Mouse (Mus musculus) liver, embryonic 16.5 days (tissue): ENCODE results near the gene Lmbr1l. TPM values are rescaled to one million over a fixed set of nuclear protein-coding genes. Genes with fewer than 3 reads are reported as not detected.

Experiments used
- ATAC-seq: fragments of 200-750 bp; cut with Nextera tagmentation; 2 replicates; pipeline ENCODE4 v1.8.0; 2017; ENCODE audit warnings: low read depth, mild to moderate bottlenecking, moderate number of reproducible peaks, moderate library complexity
- H3K27ac ChIP-seq: fragments of 300-500 bp; sonication (generic); 2 replicates; pipeline ENCODE4 v1.5.1; 2014; ENCODE audit warnings: mild to moderate bottlenecking, low read length
- H3K27me3 ChIP-seq: fragments of 300-500 bp; sonication (generic); 2 replicates; pipeline ENCODE4 v1.6.1; 2014; ENCODE audit warnings: low read depth, low read length, mixed read lengths; ENCODE audit not compliant: control insufficient read depth, insufficient read depth
- H3K36me3 ChIP-seq: fragments of 300-500 bp; sonication (generic); 2 replicates; pipeline ENCODE4 v1.6.1; 2014; ENCODE audit warnings: mild to moderate bottlenecking; ENCODE audit not compliant: control insufficient read depth, insufficient read depth
- H3K4me1 ChIP-seq: fragments of 300-500 bp; sonication (generic); 2 replicates; pipeline ENCODE4 v1.6.1; 2014; ENCODE audit warnings: low read depth, low read length, mixed read lengths; ENCODE audit not compliant: control insufficient read depth
- H3K4me2 ChIP-seq: fragments of 300-500 bp; sonication (generic); 2 replicates; pipeline ENCODE4 v1.6.1; 2014; ENCODE audit warnings: low read depth, low read length, mixed read lengths
- H3K4me3 ChIP-seq: fragments of 300-500 bp; sonication (generic); 2 replicates; pipeline ENCODE4 v1.5.1; 2014; ENCODE audit warnings: low read depth, mild to moderate bottlenecking, low read length
- H3K9ac ChIP-seq: fragments of 300-500 bp; sonication (generic); 2 replicates; pipeline ENCODE4 v1.6.1; 2014; ENCODE audit warnings: low read depth, low read length
- H3K9me3 ChIP-seq: fragments of 300-500 bp; sonication (generic); replicated peaks from 2 replicates; pipeline ENCODE4 v1.6.1; 2016; ENCODE audit warnings: low read length; ENCODE audit not compliant: control insufficient read depth
- WGBS: fragments of 180-500 bp; shearing (Covaris S2); extraction: QIAGEN DNeasy Blood & Tissue Kit; methylation state at CpG from one replicate; pipeline ENCODE4 v1.1.7; 2014; ENCODE audit not compliant: insufficient replicate concordance; 5-methylcytosine and 5-hydroxymethylcytosine counted together
- polyA plus RNA-seq: library from polyadenylated mRNA; unstranded; fragments of >200 nt; fragmentation: Nextera tagmentation; extraction: Ambion mirVana; gene quantifications from 2 replicates; pipeline ENCODE4 v1.2.1, GENCODE M21; 2015

Gene Lmbr1l
- polyA plus RNA-seq, 1 experiment from 2014 or later = 4.4 TPM

DNA sequence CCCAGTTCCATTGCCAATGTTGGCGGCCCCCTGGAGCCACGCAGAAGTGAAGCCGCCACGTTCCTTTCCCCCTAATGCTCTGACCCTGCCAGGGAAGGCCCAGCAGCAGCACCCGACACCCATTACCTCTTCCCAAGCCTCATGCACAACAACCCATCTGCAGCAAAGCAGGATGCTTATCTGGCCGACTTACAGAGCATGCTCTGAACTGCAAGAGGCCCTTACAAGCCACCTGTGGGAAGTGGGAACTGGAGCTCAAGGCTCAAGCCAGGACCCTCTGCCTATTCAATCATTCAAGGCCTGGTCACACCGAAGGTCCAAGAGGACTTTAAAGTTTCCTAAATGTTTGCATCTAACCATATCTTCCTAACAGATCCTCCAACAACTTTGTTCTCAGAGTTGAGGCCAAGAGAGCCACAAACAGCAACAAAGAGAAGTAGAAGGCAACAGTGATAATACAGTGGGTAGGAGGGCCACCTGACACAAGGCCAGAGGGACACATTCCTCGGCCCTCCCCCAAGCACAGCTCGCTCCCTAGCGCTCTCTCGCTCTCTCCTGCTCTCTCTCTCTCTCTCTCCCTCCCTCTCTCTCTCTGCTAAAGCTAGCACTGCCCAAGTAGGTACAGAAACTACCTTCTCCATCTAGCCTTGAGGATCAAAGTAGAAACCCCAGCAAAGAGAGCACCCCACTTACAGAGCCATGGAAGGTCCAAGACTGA lies 49.5 kb downstream of the Lmbr1l start:
- Histone ChIP-seq H3K4me1 (peaks cover 44% of the 10 kb centered on the region), H3K4me2 (peak overlapping the region; percentile 91), H3K4me3 (peak overlapping the region; percentile 95), H3K27me3 (no peaks in the 10 kb centered on the region), H3K9ac (peak overlapping the region; percentile 98), H3K27ac (peak overlapping the region; percentile 92), H3K9me3 (no peaks in the 10 kb centered on the region), H3K36me3 (peaks cover 31% of the 10 kb centered on the region)
- WGBS = 27% methylated on average over 11 of the region's 11 CpGs
- no peak for ATAC-seq

DNA sequence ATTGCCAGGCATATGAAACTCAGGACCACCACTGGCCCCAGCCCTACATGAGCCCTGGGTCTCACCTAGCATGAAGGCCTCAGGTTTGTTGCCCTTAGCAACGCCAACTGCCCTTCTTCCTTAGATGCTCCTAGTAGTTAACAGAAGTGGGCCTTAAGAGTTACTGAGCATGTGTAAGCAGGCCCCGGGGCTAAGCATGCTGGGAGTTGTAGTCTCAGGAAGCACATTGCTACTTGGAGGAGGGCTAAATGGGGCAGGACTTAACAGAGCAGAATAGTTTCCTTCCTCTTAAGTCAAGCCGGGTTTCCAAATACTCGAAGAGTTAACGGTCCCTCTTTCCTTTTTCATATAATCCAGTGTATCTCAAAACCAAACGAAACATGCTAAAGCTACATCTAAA lies 50.7 kb downstream of the Lmbr1l start:
- Histone ChIP-seq H3K9ac (no peak overlapping the region), H3K4me1 (peaks cover 35% of the 10 kb centered on the region), H3K27ac (peak overlapping the region; percentile 62), H3K4me3 (peak overlapping the region; percentile 95), H3K9me3 (no peaks in the 10 kb centered on the region), H3K36me3 (peaks cover 42% of the 10 kb centered on the region), H3K4me2 (peak overlapping the region; percentile 91), H3K27me3 (no peaks in the 10 kb centered on the region)
- 22% methylated on average over 6 of the region's 6 CpGs for WGBS
- no peak for ATAC-seq

DNA sequence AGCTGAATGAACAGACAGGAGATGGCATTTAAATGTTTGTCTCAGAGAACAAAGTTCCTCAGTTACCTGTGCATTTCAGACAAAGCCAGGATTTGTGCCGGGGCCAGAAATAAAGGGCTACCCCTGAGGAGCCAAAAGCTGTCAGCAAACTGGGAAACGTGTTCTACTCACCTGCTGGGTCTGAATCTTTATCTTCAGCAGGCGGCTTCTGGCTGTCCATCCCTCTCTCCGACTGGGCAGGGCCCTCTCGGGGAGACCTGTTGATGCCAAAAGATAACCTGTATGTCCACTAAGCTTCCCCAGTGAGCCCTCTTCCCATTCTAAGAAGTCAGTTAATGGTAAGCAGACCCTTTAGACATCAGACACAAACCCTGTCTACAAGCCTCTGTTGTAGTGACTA lies 51.5 kb downstream of the Lmbr1l start:
- Histone ChIP-seq H3K36me3 (peaks cover 50% of the 10 kb centered on the region), H3K4me3 (no peak overlapping the region), H3K27ac (no peak overlapping the region), H3K27me3 (no peaks in the 10 kb centered on the region), H3K9ac (no peak overlapping the region), H3K4me1 (peaks cover 35% of the 10 kb centered on the region), H3K4me2 (no peak overlapping the region), H3K9me3 (no peaks in the 10 kb centered on the region)
- no peak for ATAC-seq
- whole genome bisulfite sequencing = 73% methylated on average over 5 of the region's 5 CpGs

DNA sequence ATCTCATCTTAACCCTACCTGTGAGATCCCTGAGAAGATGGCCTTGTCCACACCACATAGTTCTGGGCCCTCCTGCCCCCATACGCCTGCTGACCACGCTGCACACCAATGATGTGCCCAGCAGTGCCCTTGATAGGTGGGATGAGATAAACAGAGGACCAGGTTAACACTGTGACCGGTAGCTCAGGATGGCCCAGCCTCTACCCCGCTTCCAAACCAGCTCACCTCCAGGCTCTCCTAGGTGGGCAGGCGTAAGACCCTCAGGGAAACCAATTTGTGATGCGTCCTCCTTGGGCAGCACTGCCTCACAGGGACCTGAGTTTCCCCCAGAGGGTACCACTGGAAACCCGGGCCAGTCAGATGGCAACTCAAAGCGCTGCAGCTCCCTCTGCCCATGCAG lies 52.3 kb downstream of the Lmbr1l start:
- H3K9ac ChIP-seq = no peak overlapping the region
- no peak for ATAC-seq
- H3K36me3 ChIP-seq = peaks cover 57% of the 10 kb centered on the region

DNA sequence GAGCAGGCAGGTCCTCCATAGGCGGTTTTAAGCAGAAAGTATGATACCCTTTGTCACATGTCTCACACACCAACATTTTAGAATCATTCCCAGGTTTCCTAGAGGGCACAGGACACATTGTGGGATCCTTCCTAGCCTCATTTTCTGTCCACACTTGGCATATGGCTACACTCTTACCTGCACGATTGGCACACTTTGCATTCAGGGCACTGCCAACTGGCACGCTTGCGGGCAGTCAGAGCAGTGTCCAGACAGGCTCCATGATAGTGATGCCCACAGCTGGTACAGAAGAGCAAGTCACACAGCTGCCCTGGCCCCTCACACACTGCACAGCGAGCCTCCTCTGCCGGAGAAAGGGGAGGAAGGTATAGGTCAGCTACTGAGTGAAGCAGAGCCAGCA lies 53.1 kb downstream of the Lmbr1l start:
- ATAC-seq = no peak
- H3K4me2 ChIP-seq = no peak overlapping the region
- WGBS = 94% methylated on average over 6 of the region's 6 CpGs
- no peak overlapping the region for H3K27ac ChIP-seq
- peaks cover 31% of the 10 kb centered on the region for H3K4me1 ChIP-seq
- H3K27me3 ChIP-seq = no peaks in the 10 kb centered on the region
- no peak overlapping the region for H3K9ac ChIP-seq
- peaks cover 65% of the 10 kb centered on the region for H3K36me3 ChIP-seq
- no peak overlapping the region for H3K4me3 ChIP-seq
- no peaks in the 10 kb centered on the region for H3K9me3 ChIP-seq

More for the DNA sequence above, 52.3 kb downstream of the Lmbr1l start:
- no peak overlapping the region for H3K4me3 ChIP-seq
- WGBS = 86% methylated on average over 8 of the region's 8 CpGs
- H3K27ac ChIP-seq = no peak overlapping the region
- H3K4me1 ChIP-seq = peaks cover 35% of the 10 kb centered on the region
- no peaks in the 10 kb centered on the region for H3K27me3 ChIP-seq
- no peaks in the 10 kb centered on the region for H3K9me3 ChIP-seq
- H3K4me2 ChIP-seq = no peak overlapping the region

DNA sequence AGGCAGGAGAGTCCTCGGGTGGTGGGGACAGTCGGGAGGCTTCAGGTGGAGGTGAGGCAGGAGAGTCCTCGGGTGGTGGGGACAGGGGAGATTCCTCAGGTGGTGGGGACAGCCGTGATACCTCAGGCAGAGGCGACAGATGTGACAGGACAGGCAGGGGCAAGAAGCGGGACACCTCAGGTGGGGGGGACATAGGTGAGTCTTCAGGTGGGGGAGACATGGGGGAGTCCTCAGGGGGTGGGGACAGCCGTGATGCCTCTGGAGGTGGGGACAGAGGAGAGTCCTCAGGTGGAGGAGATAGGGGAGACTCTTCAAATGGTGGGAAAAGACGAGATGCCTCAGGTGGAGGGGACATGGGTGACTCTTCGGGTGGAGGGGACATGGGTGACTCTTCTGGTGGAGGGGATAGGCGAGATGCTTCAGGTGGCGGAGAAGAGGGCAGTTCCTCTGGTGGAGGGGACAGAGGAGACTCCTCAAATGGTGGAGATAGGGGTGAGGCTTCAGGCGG lies 54.5 kb downstream of the Lmbr1l start:
- Histone ChIP-seq H3K9me3 (no peaks in the 10 kb centered on the region), H3K27ac (no peak overlapping the region), H3K4me1 (peaks cover 16% of the 10 kb centered on the region), H3K27me3 (no peaks in the 10 kb centered on the region), H3K4me3 (no peak overlapping the region), H3K36me3 (peaks cover 76% of the 10 kb centered on the region), H3K9ac (no peak overlapping the region), H3K4me2 (no peak overlapping the region)
- WGBS = 81% methylated on average over 12 of the region's 12 CpGs
- no peak for ATAC-seq

DNA sequence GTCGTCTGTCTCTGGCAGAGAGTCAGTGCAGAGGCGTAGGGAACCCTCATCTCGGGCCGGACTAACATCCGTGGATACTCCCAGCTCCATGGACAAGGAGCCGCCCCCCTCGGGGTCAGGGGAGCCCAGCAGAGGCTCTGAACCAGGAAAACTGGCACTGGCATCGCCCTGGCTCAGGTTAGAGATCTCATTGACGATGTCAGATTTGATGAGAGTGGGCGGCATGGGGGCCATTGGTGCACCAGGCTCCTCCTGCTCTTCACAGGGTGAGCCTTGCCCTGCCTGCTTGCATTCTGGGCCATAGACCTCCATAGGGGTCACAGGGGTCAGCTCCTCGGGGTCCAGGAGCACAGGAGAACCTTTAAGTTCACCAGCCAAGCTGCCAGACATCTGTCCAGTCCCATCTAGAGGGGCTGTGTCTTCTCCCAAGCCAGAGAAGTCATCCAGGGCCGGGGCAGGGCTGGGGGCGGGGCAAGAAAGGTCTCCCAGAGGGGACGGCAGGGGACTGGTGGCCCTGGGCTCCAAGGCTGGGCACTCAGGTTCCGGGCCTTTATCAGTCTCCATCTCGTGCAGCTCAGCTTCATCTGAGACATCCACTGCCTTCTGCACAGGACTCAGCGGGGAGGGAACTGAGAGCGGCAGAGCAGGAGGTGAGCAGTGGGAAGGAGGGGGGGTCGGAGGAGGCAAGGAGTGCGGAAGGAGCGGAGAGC lies 56.2 kb downstream of the Lmbr1l start:
- 89% methylated on average over 21 of the region's 21 CpGs for WGBS
- no peak overlapping the region for H3K27ac ChIP-seq
- ATAC-seq = no peak
- H3K36me3 ChIP-seq = peaks cover 93% of the 10 kb centered on the region
- no peaks in the 10 kb centered on the region for H3K27me3 ChIP-seq
- no peak overlapping the region for H3K4me2 ChIP-seq
- H3K4me3 ChIP-seq = no peak overlapping the region
- H3K9me3 ChIP-seq = no peaks in the 10 kb centered on the region
- H3K9ac ChIP-seq = no peak overlapping the region
- no peaks in the 10 kb centered on the region for H3K4me1 ChIP-seq

DNA sequence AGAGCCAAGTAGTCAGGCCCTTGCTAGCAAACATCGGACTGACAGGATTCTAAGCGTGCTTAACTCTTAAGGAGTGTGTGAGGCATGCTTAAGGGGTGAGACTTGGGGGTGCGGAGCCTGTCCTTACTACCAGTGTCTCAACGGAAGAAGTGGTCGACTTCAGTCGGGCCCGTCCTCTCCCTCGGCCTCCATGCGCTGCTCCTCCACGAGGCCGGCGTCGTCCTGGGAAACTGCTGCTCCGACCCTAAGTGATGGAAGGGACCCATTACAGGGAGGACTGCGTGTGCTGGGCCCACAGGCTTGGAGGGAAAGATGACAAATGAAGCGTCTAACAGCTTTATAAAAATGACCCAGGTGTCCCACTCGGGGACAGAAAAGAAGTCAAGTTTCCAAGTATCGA lies 57.1 kb downstream of the Lmbr1l start:
- no peak for ATAC-seq
- Histone ChIP-seq H3K9ac (no peak overlapping the region), H3K4me3 (no peak overlapping the region), H3K36me3 (peaks cover 94% of the 10 kb centered on the region), H3K27ac (no peak overlapping the region), H3K27me3 (no peaks in the 10 kb centered on the region), H3K4me2 (no peak overlapping the region), H3K9me3 (no peaks in the 10 kb centered on the region), H3K4me1 (no peaks in the 10 kb centered on the region)
- WGBS = 93% methylated on average over 18 of the region's 18 CpGs
